Mouse (Mus musculus) frontal cortex, postnatal 14 days (tissue): ENCODE measurements at regions not wholly inside any gene's neighbourhood (a gene's known extent, or its start where the extent isn't known, plus 50 kb on each side); places are given as distances from the start of the nearest gene placed in this dataset.

ENCODE experiments used
- DNase-seq, 2 experiments: peaks; one replicate each; pipeline ENCODE4 v3.0.0; 2022; ENCODE audit warnings: low spot score in 2 of 2

GRCm38 (mm10) chr1:114456406-114456805 is 1228.2 kb upstream of the Cntnap5a start:
- DNase-seq: no peak

- peak in 1 of 2 experiments; percentile 5 for DNase-seq
Observed at GRCm38 (mm10) chr1:114496455-114496854, 1188.1 kb upstream of the Cntnap5a start.

GRCm38 (mm10) chr1:114515709-114516108 is 1168.8 kb upstream of the Cntnap5a start:
- DNase-seq: no peak

GRCm38 (mm10) chr1:114519860-114520259 is 1164.7 kb upstream of the Cntnap5a start:
- DNase-seq: no peak

GRCm38 (mm10) chr1:114528545-114528944 is 1156.0 kb upstream of the Cntnap5a start:
- DNase-seq: no peak

- no peak for DNase-seq
Observed at GRCm38 (mm10) chr1:114533881-114534280, 1150.7 kb upstream of the Cntnap5a start.

GRCm38 (mm10) chr1:114546997-114547396 is 1137.6 kb upstream of the Cntnap5a start:
- DNase-seq: no peak

GRCm38 (mm10) chr1:114552719-114553118 is 1131.8 kb upstream of the Cntnap5a start:
- DNase-seq: no peak

GRCm38 (mm10) chr1:114554453-114554852 is 1130.1 kb upstream of the Cntnap5a start:
- no peak for DNase-seq
